Mouse (Mus musculus) thymus, postnatal 25 days (tissue): Measurements from ENCODE around the gene Grid1.

Experiments used
- DNase-seq: peaks from one replicate; pipeline ENCODE4 v3.0.0; 2022

Gene Grid1

GRCm38 (mm10) chr14:34919221-34919620, 99.3 kb downstream of the Grid1 start:
- no peak for DNase-seq

DNA sequence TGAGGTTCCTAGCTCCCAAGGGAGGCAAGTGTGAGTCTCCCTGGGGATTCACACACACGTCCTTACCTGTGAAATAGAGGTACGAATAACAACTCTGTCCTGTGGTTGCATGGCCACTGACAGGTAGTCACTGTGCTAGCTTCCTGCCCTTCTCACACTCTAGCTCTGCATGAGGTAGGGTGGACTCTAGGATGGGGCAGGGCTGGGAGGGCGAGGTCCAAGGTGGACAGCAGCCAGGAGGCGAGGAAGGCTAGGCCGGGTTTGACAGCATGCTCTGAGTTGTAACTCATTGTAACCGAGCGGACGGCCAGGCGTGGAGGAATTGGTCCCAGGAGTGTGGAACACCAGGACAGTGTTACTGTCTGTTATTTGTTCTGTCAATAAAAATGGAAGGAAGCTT, 101.4 kb downstream of the Grid1 start:
- DNase-seq = no peak

DNA sequence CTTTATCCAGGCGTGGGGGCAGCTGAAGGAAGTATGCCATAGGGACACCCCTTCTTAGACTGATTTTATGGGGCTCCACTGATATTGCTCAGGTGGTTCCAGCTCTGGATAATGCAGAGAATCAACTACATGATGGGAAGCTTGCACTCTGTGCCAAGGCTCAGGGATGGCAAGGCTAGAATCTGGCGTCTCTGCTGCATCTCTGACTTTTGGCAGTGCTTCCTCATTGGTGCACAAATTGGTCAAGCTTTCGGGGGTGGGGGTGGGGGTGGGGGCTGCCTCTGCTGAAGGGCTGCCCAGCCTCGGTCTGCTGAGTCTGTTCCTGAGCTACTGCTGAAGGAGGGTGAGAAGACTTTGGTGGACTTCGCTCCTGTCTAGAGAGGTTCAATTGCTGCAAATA, 105.1 kb downstream of the Grid1 start:
- no peak for DNase-seq

DNA sequence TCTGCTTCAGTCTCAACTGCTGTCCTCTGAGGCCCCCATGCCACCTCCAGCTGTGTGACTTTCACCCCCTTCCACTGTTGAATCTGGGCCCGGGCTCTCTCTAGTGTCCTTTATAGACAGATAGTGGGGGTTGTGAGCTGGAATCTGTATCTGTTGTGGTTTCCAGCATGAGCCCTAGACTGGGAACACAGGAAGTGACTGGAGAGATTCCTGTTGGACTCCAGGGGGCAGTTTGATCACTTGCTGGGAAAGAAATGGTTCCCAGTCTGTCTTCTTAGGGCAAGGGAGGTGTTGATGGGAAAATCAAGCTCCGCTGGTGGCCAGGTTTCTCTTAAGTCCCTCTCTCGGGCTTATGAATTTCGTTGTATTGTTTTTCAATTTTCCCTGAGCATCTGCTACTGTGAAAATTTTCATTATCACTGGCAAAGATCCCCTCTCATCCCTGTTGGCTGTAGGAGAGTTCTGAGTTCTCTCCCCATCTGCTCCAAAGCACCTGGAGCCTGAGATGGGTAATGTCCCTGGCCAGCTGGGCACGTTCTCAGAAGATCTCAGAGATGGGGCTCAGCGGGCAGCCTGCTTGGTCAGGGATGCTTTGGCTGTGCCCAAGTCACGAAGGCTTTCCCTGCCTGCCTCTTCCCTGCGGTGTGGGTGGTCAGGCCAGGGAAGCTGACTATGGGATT, 110.3 kb downstream of the Grid1 start:
- no peak for DNase-seq

DNA sequence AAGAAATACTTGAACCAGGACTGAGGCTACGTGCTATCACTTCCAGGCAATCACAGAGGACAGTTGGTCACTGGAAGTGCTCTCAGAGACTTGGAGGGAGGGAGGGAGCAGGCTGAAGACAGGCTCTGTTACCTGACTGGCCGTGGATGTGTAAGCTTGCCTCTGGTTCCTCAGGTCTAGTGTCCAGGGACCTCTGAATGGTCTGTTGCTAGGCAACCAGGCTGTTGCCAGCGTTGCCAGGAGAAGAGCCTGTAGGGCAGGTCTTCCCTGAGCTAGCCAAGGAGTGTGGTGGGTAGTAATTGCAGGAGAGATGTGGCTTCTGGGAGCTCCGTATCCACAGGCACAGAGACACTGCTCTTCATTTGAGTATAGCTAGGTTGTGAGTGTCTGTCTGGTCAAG, 113.3 kb downstream of the Grid1 start:
- DNase-seq = no peak

DNA sequence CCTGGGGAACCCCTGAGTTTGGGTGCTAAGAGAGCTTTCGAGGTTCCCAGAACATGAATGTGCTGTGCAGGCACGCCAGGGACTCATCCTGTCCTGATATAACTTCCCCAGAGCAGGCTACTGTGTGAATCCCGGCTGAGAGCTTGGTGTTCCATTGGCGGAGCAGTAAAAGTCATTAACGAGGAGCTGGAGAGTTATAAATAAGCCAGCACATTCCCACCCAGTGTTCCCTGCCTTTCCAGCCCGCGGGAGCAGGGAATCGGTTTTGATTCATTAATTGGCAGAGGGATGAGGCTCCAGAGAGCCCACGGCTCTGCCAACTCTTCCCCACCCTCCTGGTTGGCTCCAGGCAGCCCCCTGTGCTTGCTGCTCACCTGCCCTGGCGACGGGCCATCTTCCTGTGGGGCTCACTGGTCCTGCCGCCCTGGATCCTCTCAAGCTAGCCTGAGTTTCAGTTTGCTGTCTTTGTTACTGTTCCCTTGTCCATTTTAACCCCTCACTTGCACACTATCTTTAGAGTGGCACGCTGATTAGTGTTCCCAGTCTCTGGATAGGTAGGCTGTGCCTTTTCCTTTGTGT, 116.4 kb downstream of the Grid1 start:
- no peak for DNase-seq

GRCm38 (mm10) chr14:34944390-34944979, 124.6 kb downstream of the Grid1 start:
- no peak for DNase-seq

DNA sequence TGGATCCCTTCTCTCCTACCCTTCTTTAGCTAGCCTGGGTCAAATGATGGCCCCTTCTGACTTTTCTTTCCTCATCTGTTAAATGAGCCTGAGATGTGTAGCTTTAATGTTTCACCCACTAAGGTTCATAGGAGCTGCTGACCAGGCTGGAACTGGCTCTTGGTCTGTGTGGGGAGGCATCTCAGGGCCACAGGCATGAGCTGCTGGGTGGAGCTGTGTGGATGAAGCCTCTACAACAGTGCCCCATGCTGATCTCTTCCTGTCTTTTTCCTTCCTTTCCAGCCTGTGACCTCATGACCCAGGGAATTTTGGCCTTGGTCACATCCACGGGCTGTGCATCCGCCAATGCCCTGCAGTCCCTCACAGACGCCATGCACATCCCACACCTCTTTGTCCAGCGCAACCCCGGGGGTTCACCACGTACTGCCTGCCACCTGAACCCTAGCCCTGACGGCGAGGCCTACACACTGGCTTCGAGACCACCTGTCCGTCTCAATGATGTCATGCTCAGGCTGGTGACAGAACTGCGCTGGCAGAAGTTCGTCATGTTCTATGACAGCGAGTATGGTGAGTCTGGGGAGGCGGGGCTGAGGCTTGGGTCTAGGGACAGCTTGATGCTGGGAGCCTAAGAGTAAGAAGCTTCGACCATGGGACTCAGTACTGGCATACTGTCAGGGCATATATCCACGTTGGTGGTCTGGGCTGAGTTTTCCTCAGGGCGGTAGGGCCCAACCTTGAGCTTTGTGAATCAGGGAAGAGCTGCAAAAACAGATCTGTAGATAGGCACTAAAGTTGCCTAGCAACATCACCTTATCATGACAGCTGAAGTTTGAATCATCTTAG, 125.8 kb downstream of the Grid1 start:
- DNase-seq = no peak

- DNase-seq = no peak
Measured at GRCm38 (mm10) chr14:34946314-34946583, 126.3 kb downstream of the Grid1 start.

DNA sequence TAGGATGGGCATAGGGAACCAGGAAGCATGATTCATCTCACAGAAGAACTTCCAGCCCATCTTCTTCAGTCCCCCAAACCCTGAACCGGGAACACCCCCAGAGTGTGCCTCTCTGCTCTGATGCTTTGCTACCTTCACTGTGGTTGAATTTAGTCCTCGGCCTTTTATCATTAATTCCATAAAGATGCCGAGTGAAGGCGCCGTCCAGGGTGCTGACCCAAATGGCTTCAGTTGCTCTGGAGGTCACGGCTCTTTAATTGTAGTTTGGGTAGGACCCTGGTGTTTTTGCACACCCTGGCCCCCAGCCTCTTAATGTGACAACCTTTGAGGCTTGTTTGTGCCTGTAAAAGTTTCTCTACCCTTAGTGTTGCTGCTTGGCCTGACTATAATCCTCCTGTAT, 128.3 kb downstream of the Grid1 start:
- no peak for DNase-seq

- no peak for DNase-seq
Measured at GRCm38 (mm10) chr14:34952311-34952710, 132.4 kb downstream of the Grid1 start.

DNA sequence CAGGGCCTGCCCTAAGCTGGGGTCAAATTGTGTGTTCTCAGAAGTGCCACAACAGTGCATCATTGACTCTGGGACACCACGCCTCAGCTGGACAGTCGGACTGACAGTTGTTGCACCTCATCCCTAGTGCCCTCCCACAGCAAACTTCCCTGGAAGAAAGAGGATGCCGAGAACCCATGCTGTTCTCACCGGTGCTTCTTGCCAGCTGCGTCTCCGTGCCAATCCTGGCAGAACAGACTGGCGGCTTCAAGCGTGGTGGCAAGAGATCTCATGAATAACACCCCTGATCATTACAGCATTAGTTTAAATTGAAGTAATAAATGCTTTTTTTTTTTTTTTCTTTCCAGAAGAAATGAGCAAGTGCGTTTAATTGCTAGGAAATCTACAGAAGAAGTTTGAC, 133.7 kb downstream of the Grid1 start:
- no peak for DNase-seq

- DNase-seq = no peak
Measured at GRCm38 (mm10) chr14:34955689-34956088, 135.8 kb downstream of the Grid1 start.

DNA sequence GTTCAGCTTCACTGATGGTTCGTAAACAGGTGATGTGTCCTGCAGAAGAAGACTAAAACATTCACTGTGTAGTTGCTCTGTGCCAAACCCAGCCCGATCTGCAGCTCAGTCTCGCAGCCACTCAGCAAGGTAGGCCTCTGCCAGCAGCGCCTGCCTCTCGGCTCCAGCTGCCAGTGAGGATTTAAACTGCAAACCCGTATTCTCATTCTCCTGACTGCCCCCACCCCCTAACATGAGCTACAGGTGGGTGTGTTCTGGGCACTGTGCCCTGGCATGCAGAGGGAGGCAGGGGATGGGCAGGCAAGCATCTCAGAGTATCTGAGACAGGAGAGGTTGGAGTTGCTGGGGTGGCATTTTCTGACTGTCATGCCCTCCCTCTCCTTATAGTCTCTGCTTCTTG, 140.3 kb downstream of the Grid1 start:
- DNase-seq = no peak

DNA sequence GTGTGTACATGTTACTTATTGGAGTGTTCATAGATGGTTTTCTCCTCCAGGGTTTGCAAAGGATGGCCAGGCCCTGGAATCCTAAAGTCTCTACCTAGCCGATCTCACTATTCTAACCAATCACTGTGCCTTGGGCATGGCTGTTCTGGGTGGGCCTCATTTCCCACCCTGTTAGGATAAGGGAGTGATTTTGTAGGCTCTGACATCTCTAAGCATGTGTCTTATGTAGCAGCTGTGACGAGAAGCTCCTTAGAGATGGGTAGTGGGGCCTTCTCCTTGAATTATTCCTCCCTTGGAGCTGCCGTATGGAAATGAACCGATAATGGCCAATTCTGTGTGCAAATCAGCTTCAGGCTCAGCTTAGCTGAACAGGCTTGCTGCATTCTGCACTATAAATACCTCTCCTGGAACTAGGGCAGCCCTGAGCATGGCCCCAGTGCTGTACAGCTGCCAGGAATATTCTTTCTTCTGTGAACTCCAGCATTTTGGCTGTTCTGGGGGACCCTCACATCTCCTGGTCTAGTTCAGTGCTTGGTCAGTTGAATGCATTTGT, 143.8 kb downstream of the Grid1 start:
- no peak for DNase-seq

GRCm38 (mm10) chr14:34969102-34969819, 149.4 kb downstream of the Grid1 start:
- DNase-seq = no peak

GRCm38 (mm10) chr14:34972930-34973329, 153.0 kb downstream of the Grid1 start:
- no peak for DNase-seq

DNA sequence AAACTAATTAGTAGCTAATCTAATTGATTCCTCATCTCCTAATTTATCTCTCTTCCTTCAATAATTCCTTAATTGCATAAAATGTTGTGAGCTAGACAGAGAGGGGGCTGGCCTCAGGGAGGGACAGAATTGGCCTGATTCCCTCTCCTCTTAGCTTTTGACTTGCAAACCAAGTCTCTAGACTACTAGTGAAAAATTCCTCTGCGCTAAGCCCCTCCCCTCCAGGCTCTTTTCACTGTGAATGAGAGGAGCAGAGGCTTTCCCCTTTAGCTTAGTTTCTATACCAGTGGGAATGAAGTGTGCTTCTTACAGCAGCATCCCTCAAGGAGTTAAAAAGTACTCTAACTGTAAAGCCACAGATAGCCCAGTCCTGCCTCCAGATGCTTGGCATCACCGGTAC, 160.8 kb downstream of the Grid1 start:
- no peak for DNase-seq

GRCm38 (mm10) chr14:34989131-34989530, 169.2 kb downstream of the Grid1 start:
- DNase-seq = no peak

DNA sequence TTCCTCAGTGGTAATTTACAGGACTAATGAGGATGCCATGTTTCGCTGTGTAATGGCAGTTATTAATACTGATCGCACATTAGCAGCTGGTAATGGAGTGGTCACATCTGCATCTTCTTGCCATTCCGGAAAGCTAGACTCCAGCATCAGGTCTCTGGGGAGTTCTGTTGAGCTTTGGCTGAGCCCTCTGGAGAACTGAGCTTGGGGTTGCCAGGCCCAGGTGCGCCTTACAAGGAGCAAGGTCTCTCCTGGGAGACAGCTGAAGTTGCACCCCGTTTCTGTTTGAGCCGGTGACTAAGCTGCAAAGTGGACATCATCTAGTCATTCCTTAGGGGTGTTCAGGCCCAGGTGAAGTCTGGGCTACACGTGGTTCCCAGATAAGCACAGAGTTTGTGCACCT, 186.8 kb downstream of the Grid1 start:
- DNase-seq = no peak

DNA sequence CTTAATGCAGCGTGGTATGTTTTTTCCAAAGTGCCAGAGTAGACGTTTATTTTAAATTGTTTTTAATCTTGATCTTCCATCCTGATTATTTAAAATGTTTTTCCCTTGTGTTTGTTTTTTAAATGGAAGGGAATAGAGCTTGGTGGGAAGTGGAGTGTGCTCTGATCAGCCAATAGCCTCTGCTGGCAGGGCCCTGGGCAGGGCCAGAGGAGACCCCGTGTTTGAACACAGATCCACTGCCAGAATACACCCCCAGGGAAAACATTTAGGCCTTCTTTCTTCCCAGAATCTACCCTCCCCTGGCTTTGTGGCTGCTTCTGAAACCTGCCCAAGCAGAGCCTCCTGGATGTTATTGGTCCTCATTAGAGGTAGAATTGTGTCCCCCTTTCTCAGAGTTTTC, 188.8 kb downstream of the Grid1 start:
- DNase-seq = no peak

DNA sequence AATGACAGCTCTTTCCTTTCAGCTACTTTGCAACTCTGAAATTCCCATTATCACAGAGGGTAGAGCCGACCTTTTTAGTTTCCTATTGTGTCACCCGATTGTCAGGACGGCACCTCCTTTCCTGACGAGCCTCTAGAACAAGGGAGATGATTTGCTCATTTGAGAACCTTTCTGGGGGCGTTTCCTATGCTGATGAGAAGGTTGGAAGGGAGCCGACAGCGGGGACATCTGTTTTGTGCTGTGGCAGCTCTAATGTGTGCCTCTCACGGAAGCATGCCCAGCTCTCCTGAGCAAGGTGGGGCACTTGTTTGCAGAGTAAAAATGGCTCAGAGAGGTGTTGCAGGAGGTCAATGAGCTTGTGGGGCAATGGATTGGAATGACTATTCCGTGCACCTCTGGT, 189.2 kb downstream of the Grid1 start:
- DNase-seq = no peak

GRCm38 (mm10) chr14:35026686-35027085, 206.8 kb downstream of the Grid1 start:
- DNase-seq = no peak
